Mouse (Mus musculus) heart, postnatal 14 days (tissue): ENCODE measurements around the gene Sprr2i. TPM values are rescaled to one million over a fixed set of nuclear protein-coding genes. Genes with fewer than 3 reads are reported as not detected.

Source experiments
- DNase-seq, 2 experiments: peaks; one replicate each; pipeline ENCODE4 v3.0.0; 2021 to 2022
- intact Hi-C: fragments of 180-260 bp; cut with DNase I; formaldehyde crosslinking; loops from one replicate; pipeline ENCODE4 v1.15.1; 2025
- long read RNA-seq, 2 experiments: library from polyadenylated mRNA; stranded (forward); transcript quantifications; one replicate each; pipeline ENCODE4 v2.0.0; 2021
- total RNA-seq, 2 experiments: library from RNA; stranded (reverse); gene quantifications; 2 replicates each; pipeline ENCODE4 v1.2.3; 2021

Sprr2i gene
- not detected for total RNA-seq
- long read RNA-seq, experiment 1: 0 reads
- long read RNA-seq, experiment 2: 0 reads

DNA sequence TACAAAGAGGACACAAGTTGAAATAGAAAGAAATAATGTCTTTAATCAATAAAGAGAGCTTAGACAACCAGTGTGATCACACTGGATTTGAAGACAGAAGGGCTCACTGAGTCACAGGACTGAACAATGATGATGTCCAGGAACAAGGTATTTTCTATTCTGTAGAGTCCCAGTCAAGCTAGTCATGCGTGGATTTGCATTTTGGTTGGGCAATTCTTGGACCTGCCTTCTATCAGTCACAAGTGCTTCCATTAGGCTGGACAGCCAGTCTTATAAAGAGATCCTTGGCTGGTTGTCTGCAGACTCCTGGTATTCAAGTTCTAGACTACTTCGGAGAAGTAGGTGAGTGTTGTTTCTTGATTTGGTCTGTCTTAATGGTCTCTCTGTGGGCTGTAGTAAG is at the start of gene Sprr2i:
TSS of gene Sprr2i (plus strand) at position 301 of the 400 bp plus-strand sequence.
- intact Hi-C loops: no loop called here
- DNase-seq: no peak

- no peak for DNase-seq
- intact Hi-C loops: no loop called here
Measured at GRCm38 (mm10) chr3:92361619-92362018, 46.2 kb upstream of the Sprr2i start.

GRCm38 (mm10) chr3:92364887-92365286 is 42.9 kb upstream of the Sprr2i start, which contains the start of gene Sprr2f:
Gene Sprr2f (plus strand): TSS chr3:92365187.
- no peak for DNase-seq
- intact Hi-C loops: no loop called here

DNA sequence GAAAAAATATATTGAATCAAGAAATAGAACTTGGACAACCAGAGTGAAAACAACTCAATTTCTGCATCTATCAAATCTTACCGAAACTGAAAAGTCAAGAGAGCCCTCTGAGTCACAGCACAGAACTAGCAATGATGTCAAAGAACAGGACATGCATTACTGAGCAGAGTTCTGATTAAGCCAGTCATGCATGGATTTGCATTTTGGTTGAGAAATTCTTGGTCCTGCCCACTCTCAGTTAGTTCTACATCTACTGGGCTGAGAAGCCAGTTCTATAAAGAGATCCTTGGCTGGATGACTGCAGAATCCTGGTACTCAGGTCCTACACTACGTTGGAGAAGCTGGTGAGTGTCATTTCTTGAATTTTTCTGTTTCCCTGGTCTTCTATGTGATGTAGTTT is 34.2 kb upstream of the Sprr2i start:
- intact Hi-C loops: no loop called here
- no peak for DNase-seq

GRCm38 (mm10) chr3:92385385-92385784 is 22.4 kb upstream of the Sprr2i start, which contains the start of gene Sprr2h:
Gene Sprr2h (plus strand): TSS chr3:92385685.
- DNase-seq: no peak
- intact Hi-C loops: no loop called here

DNA sequence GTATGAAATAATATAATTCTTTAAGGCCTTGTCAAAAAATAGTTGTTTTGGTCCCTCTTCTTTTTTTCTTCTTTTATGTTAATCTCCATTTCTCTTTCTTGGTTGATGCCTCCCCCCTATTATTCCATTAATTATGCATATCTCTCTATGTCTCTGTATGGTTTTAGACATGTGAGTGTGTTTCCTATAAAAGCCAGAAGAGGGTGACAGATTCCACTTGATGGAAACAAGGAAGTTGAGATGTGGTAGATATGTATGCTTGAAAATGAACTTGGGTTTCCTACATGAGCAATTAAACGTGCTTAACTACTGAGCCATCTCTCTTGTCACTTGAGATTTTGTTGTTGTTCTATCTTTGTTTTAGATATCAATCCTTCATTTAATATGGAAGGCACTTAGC is 13.5 kb upstream of the Sprr2i start:
- intact Hi-C loops: loop anchor here (5.0 kb wide), 1 partner anchor 118 kb away; no protein-coding TSS in a partner anchor
- no peak for DNase-seq

- intact Hi-C loops: no loop called here
- no peak for DNase-seq
Measured at GRCm38 (mm10) chr3:92417782-92418181, 10.0 kb downstream of the Sprr2i start, which contains the start of gene Sprr2j-ps. Gene Sprr2j-ps (plus strand): TSS chr3:92418082.

GRCm38 (mm10) chr3:92429323-92429722 is 21.5 kb downstream of the Sprr2i start, which contains the start of gene Gm9774:
Gene Gm9774 (minus strand): TSS chr3:92429423.
- intact Hi-C loops: no loop called here

DNA sequence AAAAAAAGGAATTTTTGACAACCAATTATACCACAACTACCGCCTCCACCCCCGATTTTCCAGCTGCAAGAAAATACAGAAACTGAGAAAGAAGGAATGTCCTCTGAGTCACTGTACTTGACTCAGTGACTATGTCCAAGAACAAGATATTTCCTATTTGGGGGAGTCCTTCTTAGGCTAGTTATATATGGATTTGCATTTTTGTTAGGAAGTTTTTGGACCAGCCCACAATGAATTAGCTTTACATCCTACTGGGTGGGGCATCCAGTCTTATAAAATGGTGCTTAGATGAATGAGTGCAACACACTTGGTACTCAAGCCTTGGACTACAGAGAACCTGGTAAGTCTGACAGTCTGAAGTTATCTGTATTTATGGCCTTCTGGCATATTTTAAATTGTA is 24.5 kb downstream of the Sprr2i start, which contains the start of gene Sprr2k:
TSS of gene Sprr2k (plus strand) at position 301 of the 400 bp plus-strand sequence.
- intact Hi-C loops: no loop called here
- no peak for DNase-seq

More at GRCm38 (mm10) chr3:92429323-92429722, 21.5 kb downstream of the Sprr2i start, which contains the start of gene Gm9774:
- no peak for DNase-seq

DNA sequence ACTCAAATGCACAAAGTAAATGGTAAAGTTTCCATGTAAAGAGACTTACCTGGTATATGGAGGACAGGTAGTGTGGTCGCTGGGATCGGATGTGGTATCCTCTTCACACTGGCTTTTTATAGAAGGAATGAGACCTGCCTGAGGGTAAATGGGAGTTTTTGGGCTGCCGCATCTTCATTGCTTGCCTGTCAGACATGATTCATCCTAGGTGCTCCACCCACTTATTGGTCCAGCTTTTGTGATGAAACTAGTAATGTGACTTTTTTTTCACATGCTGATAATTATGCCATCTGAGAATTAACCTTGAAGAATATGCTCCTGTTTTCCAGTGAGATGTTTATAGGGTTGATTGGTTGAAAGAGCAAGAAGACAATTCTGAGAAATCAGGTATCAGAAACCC is 30.9 kb downstream of the Sprr2i start, which contains the start of gene Sprr1b:
TSS of gene Sprr1b (minus strand) at position 101 of the 400 bp plus-strand sequence.
- no peak for DNase-seq
- intact Hi-C loops: no loop called here

- DNase-seq: no peak
- intact Hi-C loops: no loop called here
Measured at GRCm38 (mm10) chr3:92440177-92440576, 32.4 kb downstream of the Sprr2i start.

DNA sequence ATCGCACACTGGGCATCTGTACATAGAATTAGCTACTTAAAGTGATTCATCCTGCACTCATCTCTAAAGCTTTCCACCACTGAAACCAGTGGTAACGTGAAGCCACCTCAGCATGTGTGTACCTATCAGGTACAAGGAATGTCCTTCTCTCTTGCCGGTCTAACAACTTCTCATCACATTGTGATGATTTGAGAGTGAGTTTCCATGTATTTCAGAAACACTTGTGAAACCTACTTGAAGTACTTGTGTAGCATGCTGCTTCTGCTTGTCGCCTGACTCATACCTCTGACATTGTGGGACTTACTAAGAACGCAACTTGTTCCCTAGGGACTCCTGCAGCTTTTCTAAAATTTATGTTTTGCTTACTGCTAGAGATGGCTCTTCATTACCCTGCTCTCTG is 47.4 kb downstream of the Sprr2i start:
- intact Hi-C loops: no loop called here
- DNase-seq: no peak

- DNase-seq: no peak
- intact Hi-C loops: no loop called here
Measured at GRCm38 (mm10) chr3:92458620-92459019, 50.8 kb downstream of the Sprr2i start, which contains the start of gene Sprr3. Gene Sprr3 (minus strand): TSS chr3:92458720.

Other genes with a start within 250 kb of the Sprr2i start
- gene Sprr2a1, start 192.2 kb upstream of the Sprr2i start, total RNA-seq: not detected
- gene Sprr2a2, start 192.1 kb upstream of the Sprr2i start, total RNA-seq: 1 to 10 TPM; 1.4 to 3.0 TPM
- gene Sprr2a3, start 122.6 kb upstream of the Sprr2i start, total RNA-seq: not detected
- not detected for gene Sprr2b, start 91.4 kb upstream of the Sprr2i start, total RNA-seq
- not detected for gene Sprr2d, start 68.9 kb upstream of the Sprr2i start, total RNA-seq
- not detected for gene Sprr2e, start 55.8 kb upstream of the Sprr2i start, total RNA-seq
- not detected for gene Sprr2f, start 42.8 kb upstream of the Sprr2i start, total RNA-seq
- gene Sprr2h, start 22.3 kb upstream of the Sprr2i start, total RNA-seq: not detected
- not detected for gene Sprr2j-ps, start 10.1 kb downstream of the Sprr2i start, total RNA-seq
- 1 to 10 TPM; 3.1 to 5.0 TPM for gene Gm9774, start 21.4 kb downstream of the Sprr2i start, total RNA-seq
- not detected for gene Sprr2k, start 24.6 kb downstream of the Sprr2i start, total RNA-seq
- not detected for gene Sprr1b, start 30.8 kb downstream of the Sprr2i start, total RNA-seq
- gene Sprr3, start 50.7 kb downstream of the Sprr2i start, total RNA-seq: not detected
- gene Sprr1a, start 77.9 kb downstream of the Sprr2i start, total RNA-seq: not detected
- not detected for gene Sprr4, start 92.5 kb downstream of the Sprr2i start, total RNA-seq
- not detected for gene 2310046K23Rik, start 126.5 kb downstream of the Sprr2i start, total RNA-seq
- not detected for gene Ivl, start 165.7 kb downstream of the Sprr2i start, total RNA-seq
- not detected for gene Smcp, start 181.0 kb downstream of the Sprr2i start, total RNA-seq
- not detected for gene 2210017I01Rik, start 199.5 kb downstream of the Sprr2i start, total RNA-seq
- gene Lce6a, start 213.7 kb downstream of the Sprr2i start, total RNA-seq: not detected
- gene Lce1a1, start 240.3 kb downstream of the Sprr2i start, total RNA-seq: not detected
- not detected for gene Lce1b, start 248.9 kb downstream of the Sprr2i start, total RNA-seq